Mouse (Mus musculus): ENCODE measurements around the gene Pou2f3. TPM values are rescaled to one million over a fixed set of nuclear protein-coding genes. Genes with fewer than 3 reads are reported as not detected.

Pou2f3 gene
- total and polyA plus RNA-seq, 3 experiments = 0.14 TPM; not detected in 2

GRCm38 (mm10) chr9:43188309-43189020, 21.7 kb downstream of the Pou2f3 start:
- TF ChIP-seq CTCF (IDR thresholded peaks at IDR 0.05) (no peak), POLR2A (IDR thresholded peaks at IDR 0.05; ENCODE audit: insufficient read depth, low read depth, low read length) (no peak), EP300 (IDR thresholded peaks at IDR 0.05; ENCODE audit: insufficient read depth, low read depth, low read length) (no peak)
- H3K36me3 ChIP-seq (ENCODE audit: control insufficient read depth, insufficient read depth, low read length) = no peaks in the 10 kb centered on the region
- intact Hi-C loops (cut with DNase I) = no loop called here
- no peaks in the 10 kb centered on the region for H3K79me2 ChIP-seq (replicated peaks; ENCODE audit: control insufficient read depth, insufficient read depth, low read length)
- H3K4me1 ChIP-seq (ENCODE audit: control insufficient read depth, insufficient read depth, low read length) = no peaks in the 10 kb centered on the region
- no peak for DNase-seq
- 83% methylated on average over 12 of the region's 12 CpGs for WGBS
- H3K27me3 ChIP-seq (ENCODE audit: control insufficient read depth, insufficient read depth, low read length) = no peaks in the 10 kb centered on the region
- H3K27ac ChIP-seq = no peak overlapping the region
- H3K9ac ChIP-seq (ENCODE audit: low read depth, low read length) = no peak overlapping the region
- no peak overlapping the region for H3K4me3 ChIP-seq

GRCm38 (mm10) chr9:43179614-43180013, 30.6 kb downstream of the Pou2f3 start:
- DNase-seq = peak; percentile 23 to 36
- no peaks in the 10 kb centered on the region; the same call in 1 of the 2 replicates for H3K4me1 ChIP-seq (ENCODE audit: control insufficient read depth, insufficient read depth, low read length)
- TF ChIP-seq POLR2A (IDR thresholded peaks at IDR 0.05; ENCODE audit: insufficient read depth, low read depth, low read length) = no peak
- TF ChIP-seq CTCF (IDR thresholded peaks at IDR 0.05) = no peak
- no peak for TF ChIP-seq EP300 (IDR thresholded peaks at IDR 0.05; ENCODE audit: insufficient read depth, low read depth, low read length)
- H3K79me2 ChIP-seq (replicated peaks; ENCODE audit: control insufficient read depth, insufficient read depth, low read length) = no peaks in the 10 kb centered on the region
- WGBS = 21% methylated on average over 5 of the region's 5 CpGs
- H3K36me3 ChIP-seq (ENCODE audit: control insufficient read depth, insufficient read depth, low read length) = no peaks in the 10 kb centered on the region
- no peaks in the 10 kb centered on the region for H3K27me3 ChIP-seq (ENCODE audit: control insufficient read depth, insufficient read depth, low read length)
- no peak overlapping the region for H3K9ac ChIP-seq (ENCODE audit: low read depth, low read length)
- H3K27ac ChIP-seq = no peak overlapping the region
- H3K4me3 ChIP-seq = no peak overlapping the region
- intact Hi-C loops (cut with DNase I) = no loop called here

- no peak overlapping the region for H3K9ac ChIP-seq (ENCODE audit: low read depth, low read length)
- 66% methylated on average over 7 of the region's 7 CpGs for WGBS
- H3K4me3 ChIP-seq = no peak overlapping the region
- H3K79me2 ChIP-seq (replicated peaks; ENCODE audit: control insufficient read depth, insufficient read depth, low read length) = no peaks in the 10 kb centered on the region
- H3K4me1 ChIP-seq (ENCODE audit: control insufficient read depth, insufficient read depth, low read length) = no peaks in the 10 kb centered on the region; the same call in 1 of the 2 replicates
- no peak for DNase-seq
- TF ChIP-seq CTCF (IDR thresholded peaks at IDR 0.05) = peak; percentile 14; the same call in 1 of the 2 replicates
- TF ChIP-seq POLR2A (IDR thresholded peaks at IDR 0.05; ENCODE audit: insufficient read depth, low read depth, low read length) = no peak
- TF ChIP-seq EP300 (IDR thresholded peaks at IDR 0.05; ENCODE audit: insufficient read depth, low read depth, low read length) = no peak
- no peaks in the 10 kb centered on the region for H3K36me3 ChIP-seq (ENCODE audit: control insufficient read depth, insufficient read depth, low read length)
- intact Hi-C loops (cut with DNase I) = no loop called here
- no peak overlapping the region for H3K27ac ChIP-seq
- no peaks in the 10 kb centered on the region for H3K27me3 ChIP-seq (ENCODE audit: control insufficient read depth, insufficient read depth, low read length)
These were observed 32.0 kb downstream of the Pou2f3 start for GRCm38 (mm10) chr9:43178172-43178571.

- WGBS = 72% methylated on average over 8 of the region's 8 CpGs
- no peaks in the 10 kb centered on the region for H3K36me3 ChIP-seq (ENCODE audit: control insufficient read depth, insufficient read depth, low read length)
- DNase-seq = no peak
These were observed 43.1 kb downstream of the Pou2f3 start for GRCm38 (mm10) chr9:43167081-43167480.

GRCm38 (mm10) chr9:43166346-43166745, 43.8 kb downstream of the Pou2f3 start:
- WGBS = 83% methylated on average over 6 of the region's 6 CpGs
- H3K4me3 ChIP-seq = no peak overlapping the region
- intact Hi-C loops (cut with DNase I) = no loop called here
- H3K4me1 ChIP-seq (ENCODE audit: control insufficient read depth, insufficient read depth, low read length) = no peaks in the 10 kb centered on the region
- no peaks in the 10 kb centered on the region for H3K36me3 ChIP-seq (ENCODE audit: control insufficient read depth, insufficient read depth, low read length)
- TF ChIP-seq POLR2A (IDR thresholded peaks at IDR 0.05; ENCODE audit: insufficient read depth, low read depth, low read length) (no peak), CTCF (IDR thresholded peaks at IDR 0.05) (no peak), EP300 (IDR thresholded peaks at IDR 0.05; ENCODE audit: insufficient read depth, low read depth, low read length) (no peak)
- H3K27me3 ChIP-seq (ENCODE audit: control insufficient read depth, insufficient read depth, low read length) = no peaks in the 10 kb centered on the region
- H3K27ac ChIP-seq = no peak overlapping the region
- DNase-seq = no peak
- H3K9ac ChIP-seq (ENCODE audit: low read depth, low read length) = no peak overlapping the region
- no peaks in the 10 kb centered on the region for H3K79me2 ChIP-seq (replicated peaks; ENCODE audit: control insufficient read depth, insufficient read depth, low read length)

More at GRCm38 (mm10) chr9:43167081-43167480, 43.1 kb downstream of the Pou2f3 start:
- Histone ChIP-seq H3K9ac (ENCODE audit: low read depth, low read length) (no peak overlapping the region), H3K27ac (no peak overlapping the region), H3K27me3 (ENCODE audit: control insufficient read depth, insufficient read depth, low read length) (no peaks in the 10 kb centered on the region), H3K4me3 (no peak overlapping the region), H3K4me1 (ENCODE audit: control insufficient read depth, insufficient read depth, low read length) (no peaks in the 10 kb centered on the region), H3K79me2 (replicated peaks; ENCODE audit: control insufficient read depth, insufficient read depth, low read length) (no peaks in the 10 kb centered on the region)
- intact Hi-C loops (cut with DNase I) = no loop called here
- TF ChIP-seq CTCF (IDR thresholded peaks at IDR 0.05) (no peak), EP300 (IDR thresholded peaks at IDR 0.05; ENCODE audit: insufficient read depth, low read depth, low read length) (no peak), POLR2A (IDR thresholded peaks at IDR 0.05; ENCODE audit: insufficient read depth, low read depth, low read length) (no peak)

- Histone ChIP-seq H3K9ac (ENCODE audit: low read depth, low read length) (no peak overlapping the region), H3K27ac (no peak overlapping the region), H3K79me2 (replicated peaks; ENCODE audit: control insufficient read depth, insufficient read depth, low read length) (no peaks in the 10 kb centered on the region), H3K4me1 (ENCODE audit: control insufficient read depth, insufficient read depth, low read length) (peaks cover 1% of the 10 kb centered on the region; the same call in 1 of the 2 replicates), H3K27me3 (ENCODE audit: control insufficient read depth, insufficient read depth, low read length) (no peaks in the 10 kb centered on the region), H3K36me3 (ENCODE audit: control insufficient read depth, insufficient read depth, low read length) (no peaks in the 10 kb centered on the region), H3K4me3 (no peak overlapping the region)
- 29% methylated on average over 6 of the region's 6 CpGs for WGBS
- intact Hi-C loops (cut with DNase I) = no loop called here
- DNase-seq = no peak
- TF ChIP-seq CTCF (IDR thresholded peaks at IDR 0.05) (no peak), EP300 (IDR thresholded peaks at IDR 0.05; ENCODE audit: insufficient read depth, low read depth, low read length) (no peak), POLR2A (IDR thresholded peaks at IDR 0.05; ENCODE audit: insufficient read depth, low read depth, low read length) (no peak)
These were observed 54.2 kb downstream of the Pou2f3 start for GRCm38 (mm10) chr9:43155960-43156359.

Measured in heart, adult 2 months (tissue).